Mouse (Mus musculus) kidney, adult 2 months (tissue): ENCODE measurements around the gene Wwc1. TPM values are rescaled to one million over a fixed set of nuclear protein-coding genes. Genes with fewer than 3 reads are reported as not detected.

Experiments used
- DNase-seq: peaks from one replicate; pipeline ENCODE4 v3.0.0; 2021
- H3K27ac ChIP-seq: fragments of 200-500 bp; 2 replicates; pipeline ENCODE4 v1.5.1; 2012; ENCODE audit warnings: low read depth, low read length, control low read depth, inconsistent platforms; ENCODE audit not compliant: insufficient read depth
- H3K27me3 ChIP-seq: fragments of 200-500 bp; replicated peaks from 2 replicates; pipeline ENCODE4 v1.6.1; 2012; ENCODE audit warnings: mild to moderate bottlenecking, moderate library complexity, low read length, inconsistent platforms; ENCODE audit not compliant: control insufficient read depth, insufficient read depth
- H3K36me3 ChIP-seq: fragments of 200-500 bp; 2 replicates; pipeline ENCODE4 v1.6.1; 2012; ENCODE audit warnings: mild to moderate bottlenecking, moderate library complexity, low read length, inconsistent platforms; ENCODE audit not compliant: control insufficient read depth, insufficient read depth
- H3K4me1 ChIP-seq: fragments of 200-500 bp; 2 replicates; pipeline ENCODE4 v1.6.1; 2011; ENCODE audit warnings: low read length; ENCODE audit not compliant: control insufficient read depth, insufficient read depth
- H3K4me3 ChIP-seq: fragments of 200-500 bp; 2 replicates; pipeline ENCODE4 v1.5.1; 2011; ENCODE audit warnings: mild to moderate bottlenecking, low read depth, low read length, control low read depth; ENCODE audit not compliant: insufficient read depth
- CTCF ChIP-seq: fragments of 200-500 bp; conservative IDR thresholded peaks from 2 replicates; pipeline ENCODE4 v1.5.1; 2011; ENCODE audit warnings: low read depth, mild to moderate bottlenecking, control low read depth, low read length, moderate library complexity, mixed read lengths; ENCODE audit not compliant: insufficient read depth, insufficient read length
- POLR2A ChIP-seq: fragments of 200-500 bp; IDR thresholded peaks from one replicate; pipeline ENCODE4 v1.6.1; 2011; ENCODE audit warnings: low read depth, low read length, control low read depth
- WGBS: fragments of 180-500 bp; shearing (Covaris S2); methylation state at CpG from one replicate; pipeline ENCODE4 v1.1.7; 2018; 5-methylcytosine and 5-hydroxymethylcytosine counted together
- polyA plus RNA-seq: library from polyadenylated mRNA; depleted of rRNA; stranded (reverse); fragments of >200 nt; gene quantifications from 2 replicates; pipeline ENCODE4 v1.2.3, GENCODE M21; 2012

Gene Wwc1
- polyA plus RNA-seq, 1 experiment, result 91.9 TPM

GRCm38 (mm10) chr11:35950011-35950410, 30.3 kb downstream of the Wwc1 start:
- Histone ChIP-seq H3K27ac (peak overlapping the region; percentile 98), H3K4me3 (no peak overlapping the region), H3K36me3 (no peaks in the 10 kb centered on the region), H3K27me3 (no peaks in the 10 kb centered on the region), H3K4me1 (peaks cover 52% of the 10 kb centered on the region)
- DNase-seq, result peak; percentile 66
- 59% methylated on average over 3 of the region's 3 CpGs for WGBS
- TF ChIP-seq POLR2A (no peak), CTCF (no peak)

- peak; percentile 46 for DNase-seq
- peaks cover 43% of the 10 kb centered on the region for H3K4me1 ChIP-seq
- WGBS, result 27% methylated on average over 6 of the region's 6 CpGs
- TF ChIP-seq CTCF, result no peak
- TF ChIP-seq POLR2A, result no peak
- no peak overlapping the region for H3K4me3 ChIP-seq
- peak overlapping the region; percentile 77 for H3K27ac ChIP-seq
- no peaks in the 10 kb centered on the region for H3K36me3 ChIP-seq
- H3K27me3 ChIP-seq, result no peaks in the 10 kb centered on the region
These were observed 31.9 kb downstream of the Wwc1 start for GRCm38 (mm10) chr11:35948457-35948881.

- H3K27ac ChIP-seq, result peak overlapping the region; percentile 77
- no peak for DNase-seq
- H3K4me1 ChIP-seq, result peaks cover 44% of the 10 kb centered on the region
- H3K4me3 ChIP-seq, result no peak overlapping the region
- TF ChIP-seq POLR2A, result no peak
- no peak for TF ChIP-seq CTCF
- 65% methylated on average over 9 of the region's 9 CpGs for WGBS
- no peaks in the 10 kb centered on the region for H3K36me3 ChIP-seq
- H3K27me3 ChIP-seq, result no peaks in the 10 kb centered on the region
These were observed 32.4 kb downstream of the Wwc1 start for GRCm38 (mm10) chr11:35947944-35948343.

GRCm38 (mm10) chr11:35945187-35945586, 35.1 kb downstream of the Wwc1 start:
- H3K4me1 ChIP-seq, result peaks cover 38% of the 10 kb centered on the region
- H3K4me3 ChIP-seq, result no peak overlapping the region
- TF ChIP-seq CTCF (no peak), POLR2A (no peak)
- DNase-seq, result no peak
- 31% methylated on average over 6 of the region's 6 CpGs for WGBS
- peak overlapping the region; percentile 9; the same call in 1 of the 2 replicates for H3K27ac ChIP-seq
- H3K27me3 ChIP-seq, result no peaks in the 10 kb centered on the region
- no peaks in the 10 kb centered on the region for H3K36me3 ChIP-seq

GRCm38 (mm10) chr11:35941641-35942040, 38.7 kb downstream of the Wwc1 start:
- Histone ChIP-seq H3K36me3 (no peaks in the 10 kb centered on the region), H3K27ac (no peak overlapping the region), H3K4me3 (no peak overlapping the region), H3K27me3 (no peaks in the 10 kb centered on the region), H3K4me1 (peaks cover 42% of the 10 kb centered on the region)
- TF ChIP-seq POLR2A (no peak), CTCF (no peak)
- 36% methylated on average over 3 of the region's 3 CpGs for WGBS
- DNase-seq, result no peak

GRCm38 (mm10) chr11:35941064-35941463, 39.3 kb downstream of the Wwc1 start:
- 46% methylated on average over 5 of the region's 5 CpGs for WGBS
- Histone ChIP-seq H3K4me1 (peaks cover 43% of the 10 kb centered on the region), H3K4me3 (no peak overlapping the region), H3K36me3 (no peaks in the 10 kb centered on the region), H3K27ac (0 out of 2 replicates have a peak overlapping the region, but pooled peaks have one; percentile 9), H3K27me3 (no peaks in the 10 kb centered on the region)
- no peak for DNase-seq
- TF ChIP-seq POLR2A (no peak), CTCF (no peak)

- no peak overlapping the region for H3K4me3 ChIP-seq
- H3K27ac ChIP-seq, result peak overlapping the region; percentile 95
- H3K27me3 ChIP-seq, result no peaks in the 10 kb centered on the region
- no peaks in the 10 kb centered on the region for H3K36me3 ChIP-seq
- peak; percentile 79 for DNase-seq
- peaks cover 57% of the 10 kb centered on the region for H3K4me1 ChIP-seq
- TF ChIP-seq POLR2A, result no peak
- TF ChIP-seq CTCF, result no peak
- 27% methylated on average over 6 of the region's 6 CpGs for WGBS
These were observed 41.4 kb downstream of the Wwc1 start for GRCm38 (mm10) chr11:35938790-35939385.
